Mouse (Mus musculus) G1E (cell line): ENCODE measurements around the gene Cacna1i.

Experiments used
- CTCF ChIP-seq: IDR thresholded peaks from 2 replicates; pipeline ENCODE4 v1.5.1; 2012; ENCODE audit warnings: low read depth, low read length, inconsistent platforms, mixed read lengths
- GATA2 ChIP-seq: IDR thresholded peaks from 2 replicates; pipeline ENCODE4 v1.6.1; 2012; ENCODE audit warnings: low read depth, low read length, inconsistent platforms, borderline replicate concordance

- no peak for TF ChIP-seq CTCF
- no peak for TF ChIP-seq GATA2
Measured at GRCm38 (mm10) chr15:80306146-80306545, 19.1 kb downstream of the Cacna1i start.
